Mouse (Mus musculus): ENCODE results near the gene Nrsn2. TPM values are rescaled to one million over a fixed set of nuclear protein-coding genes. Genes with fewer than 3 reads are reported as not detected.
A peak's percentile ranks its signal among the peaks of the same experiment; 100 is the strongest.

Gene Nrsn2
- polyA plus RNA-seq, 1 experiment from 2014 or later, result 1.5 TPM

GRCm38 (mm10) chr2:152399122-152399542 is 22.7 kb upstream of the Nrsn2 start:
- H3K9ac ChIP-seq, result peak overlapping the region; percentile 44
- 0% methylated on average over 13 of the region's 13 CpGs for WGBS

GRCm38 (mm10) chr2:152398691-152399090 is 22.3 kb upstream of the Nrsn2 start:
- H3K4me3 ChIP-seq, result peak overlapping the region; percentile 84
- peak overlapping the region; percentile 92 for H3K4me2 ChIP-seq
- H3K4me1 ChIP-seq, result peaks cover 38% of the 10 kb centered on the region
- no peaks in the 10 kb centered on the region for H3K27me3 ChIP-seq
- ATAC-seq (ENCODE audit: insufficient number of reproducible peaks, low FRiP score, low TSS enrichment, low read depth), result peak; percentile 86
- 0 out of 2 replicates have a peak, but pooled peaks cover 2% of the 10 kb centered on the region for H3K36me3 ChIP-seq
- H3K27ac ChIP-seq, result peak overlapping the region; percentile 100
- H3K9me3 ChIP-seq, result no peaks in the 10 kb centered on the region
- H3K9ac ChIP-seq, result peak overlapping the region; percentile 81; the same call in 1 of the 2 replicates
- under 1% methylated on average over 38 of the region's 38 CpGs for WGBS

More at GRCm38 (mm10) chr2:152399122-152399542, 22.7 kb upstream of the Nrsn2 start:
- no peaks in the 10 kb centered on the region for H3K9me3 ChIP-seq
- peak overlapping the region; percentile 100 for H3K27ac ChIP-seq
- H3K27me3 ChIP-seq, result no peaks in the 10 kb centered on the region
- no peak; the same call in 1 of the 2 replicates for ATAC-seq (ENCODE audit: insufficient number of reproducible peaks, low FRiP score, low TSS enrichment, low read depth)
- 0 out of 2 replicates have a peak, but pooled peaks cover 2% of the 10 kb centered on the region for H3K36me3 ChIP-seq
- H3K4me3 ChIP-seq, result peak overlapping the region; percentile 84
- peaks cover 34% of the 10 kb centered on the region for H3K4me1 ChIP-seq
- H3K4me2 ChIP-seq, result peak overlapping the region; percentile 92

DNA sequence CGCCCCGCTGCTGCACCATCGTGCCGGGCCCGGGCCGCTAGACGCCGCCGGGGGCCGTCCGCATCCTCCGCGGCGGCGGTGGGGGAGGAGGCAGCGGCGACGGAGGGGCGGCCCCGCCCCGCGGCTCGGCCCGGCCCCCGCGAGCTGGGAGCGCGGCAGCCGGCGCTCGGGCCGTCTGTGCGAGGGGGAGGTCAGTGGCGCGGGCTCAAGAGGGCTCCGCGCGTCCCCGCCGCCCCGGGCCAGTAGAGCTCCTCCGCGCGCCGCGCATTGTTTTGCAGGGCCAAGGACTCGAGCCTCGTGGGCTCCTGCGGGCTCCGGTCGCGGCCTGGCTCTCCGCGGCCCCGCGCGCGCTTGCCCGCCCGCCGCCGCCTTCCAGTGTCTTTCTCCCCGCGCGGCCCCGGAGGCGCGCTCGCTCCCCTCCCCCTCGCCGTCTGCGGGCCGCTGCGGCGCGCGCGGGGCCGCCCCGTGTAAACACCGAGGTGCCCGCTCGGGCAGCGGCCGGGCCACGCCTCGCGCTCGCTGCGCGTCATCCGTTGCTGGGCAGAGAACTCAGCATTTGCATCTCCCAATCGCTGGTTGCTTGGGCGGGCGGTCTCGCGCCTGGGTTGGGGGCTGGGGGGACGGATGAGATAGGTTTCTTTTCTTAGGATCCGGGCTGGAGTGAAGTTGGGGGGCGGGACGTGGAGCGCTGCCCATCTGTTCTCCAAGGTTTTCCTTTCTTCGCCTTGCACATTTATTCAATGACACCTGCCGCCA is 21.4 kb upstream of the Nrsn2 start, which contains the start of gene Sox12:
TSS of gene Sox12 (minus strand) at position 384 of the 756 bp plus-strand sequence.
- Histone ChIP-seq H3K27ac (peak within 1 kb of the TSS; percentile 100), H3K4me3 (peak within 1 kb of the TSS; percentile 84), H3K36me3 (0 out of 2 replicates have a peak, but pooled peaks cover 2% of the 10 kb centered on the region), H3K4me2 (peak within 1 kb of the TSS; percentile 92), H3K4me1 (peaks cover 41% of the 10 kb centered on the region), H3K9me3 (no peaks in the 10 kb centered on the region), H3K9ac (peak within 1 kb of the TSS; percentile 81), H3K27me3 (no peaks in the 10 kb centered on the region)
- 1% methylated on average over 59 of the region's 104 CpGs for WGBS
- peak; percentile 57 for ATAC-seq (ENCODE audit: insufficient number of reproducible peaks, low FRiP score, low TSS enrichment, low read depth)

- peaks cover 41% of the 10 kb centered on the region for H3K4me1 ChIP-seq
- peak overlapping the region; percentile 84 for H3K4me3 ChIP-seq
- no peaks in the 10 kb centered on the region for H3K9me3 ChIP-seq
- ATAC-seq (ENCODE audit: insufficient number of reproducible peaks, low FRiP score, low TSS enrichment, low read depth), result no peak
- WGBS, result under 1% methylated on average over 66 of the region's 77 CpGs
- H3K4me2 ChIP-seq, result peak overlapping the region; percentile 92
- peak overlapping the region; percentile 100 for H3K27ac ChIP-seq
- 0 out of 2 replicates have a peak, but pooled peaks cover 2% of the 10 kb centered on the region for H3K36me3 ChIP-seq
- peak overlapping the region; percentile 81 for H3K9ac ChIP-seq
- H3K27me3 ChIP-seq, result no peaks in the 10 kb centered on the region
Observed at GRCm38 (mm10) chr2:152397004-152397589, 20.7 kb upstream of the Nrsn2 start.

- Histone ChIP-seq H3K36me3 (0 out of 2 replicates have a peak, but pooled peaks cover 2% of the 10 kb centered on the region), H3K4me3 (peak overlapping the region; percentile 84), H3K9me3 (no peaks in the 10 kb centered on the region), H3K4me1 (peaks cover 41% of the 10 kb centered on the region), H3K9ac (peak overlapping the region; percentile 81), H3K4me2 (peak overlapping the region; percentile 92), H3K27ac (peak overlapping the region; percentile 100), H3K27me3 (no peaks in the 10 kb centered on the region)
- ATAC-seq (ENCODE audit: insufficient number of reproducible peaks, low FRiP score, low TSS enrichment, low read depth), result peak; percentile 80
- WGBS, result under 1% methylated on average over 46 of the region's 46 CpGs
Observed at GRCm38 (mm10) chr2:152396110-152397003, 19.9 kb upstream of the Nrsn2 start.

DNA sequence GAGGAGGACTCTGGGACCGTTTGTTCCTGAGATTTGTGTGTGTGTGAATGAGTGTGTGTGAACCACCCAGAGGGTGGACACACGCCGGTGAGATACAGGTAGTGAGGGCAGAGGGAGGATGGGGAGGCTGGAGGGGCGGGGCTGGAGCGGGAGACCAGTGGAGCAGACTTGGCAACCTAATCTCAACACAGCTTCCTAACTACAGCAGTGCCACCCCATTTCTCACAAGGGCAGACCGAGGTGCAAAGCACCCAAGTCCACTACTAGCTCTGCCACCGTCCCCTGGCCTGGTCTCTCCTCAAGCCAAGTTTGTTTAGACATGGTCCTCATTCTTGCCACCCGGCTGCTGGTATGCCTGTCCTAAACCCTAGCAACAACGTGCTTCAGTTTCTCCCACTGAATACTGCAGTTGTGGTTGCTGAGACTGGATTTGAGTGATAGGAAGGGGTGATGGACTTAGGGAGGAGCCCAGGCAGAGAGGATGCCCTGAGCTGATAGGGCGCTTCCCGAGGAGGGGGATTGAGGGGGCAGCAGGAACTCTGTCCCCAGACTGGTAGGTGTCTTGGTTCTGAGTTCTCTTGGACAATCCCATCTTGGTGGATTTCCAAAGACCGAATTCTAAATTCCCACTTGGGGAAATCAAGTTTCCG is 19.0 kb upstream of the Nrsn2 start:
- no peak for ATAC-seq (ENCODE audit: insufficient number of reproducible peaks, low FRiP score, low TSS enrichment, low read depth)
- H3K27ac ChIP-seq, result peak overlapping the region; percentile 34
- H3K27me3 ChIP-seq, result no peaks in the 10 kb centered on the region
- WGBS, result 24% methylated on average over 13 of the region's 13 CpGs
- H3K9me3 ChIP-seq, result no peaks in the 10 kb centered on the region
- H3K9ac ChIP-seq, result peak overlapping the region; percentile 33; the same call in 1 of the 2 replicates
- peak overlapping the region; percentile 84 for H3K4me3 ChIP-seq
- 0 out of 2 replicates have a peak, but pooled peaks cover 2% of the 10 kb centered on the region for H3K36me3 ChIP-seq
- H3K4me1 ChIP-seq, result peaks cover 41% of the 10 kb centered on the region
- H3K4me2 ChIP-seq, result peak overlapping the region; percentile 92

- no peak for ATAC-seq (ENCODE audit: insufficient number of reproducible peaks, low FRiP score, low TSS enrichment, low read depth)
- no peaks in the 10 kb centered on the region for H3K27me3 ChIP-seq
- H3K4me3 ChIP-seq, result no peak overlapping the region
- no peak overlapping the region for H3K4me2 ChIP-seq
- H3K27ac ChIP-seq, result no peak overlapping the region
- H3K4me1 ChIP-seq, result peaks cover 26% of the 10 kb centered on the region
- H3K9ac ChIP-seq, result no peak overlapping the region
- H3K36me3 ChIP-seq, result 0 out of 2 replicates have a peak, but pooled peaks cover 2% of the 10 kb centered on the region
- no peaks in the 10 kb centered on the region for H3K9me3 ChIP-seq
- WGBS, result 45% methylated on average over 9 of the region's 9 CpGs
Observed at GRCm38 (mm10) chr2:152393225-152394017, 17.0 kb upstream of the Nrsn2 start.

DNA sequence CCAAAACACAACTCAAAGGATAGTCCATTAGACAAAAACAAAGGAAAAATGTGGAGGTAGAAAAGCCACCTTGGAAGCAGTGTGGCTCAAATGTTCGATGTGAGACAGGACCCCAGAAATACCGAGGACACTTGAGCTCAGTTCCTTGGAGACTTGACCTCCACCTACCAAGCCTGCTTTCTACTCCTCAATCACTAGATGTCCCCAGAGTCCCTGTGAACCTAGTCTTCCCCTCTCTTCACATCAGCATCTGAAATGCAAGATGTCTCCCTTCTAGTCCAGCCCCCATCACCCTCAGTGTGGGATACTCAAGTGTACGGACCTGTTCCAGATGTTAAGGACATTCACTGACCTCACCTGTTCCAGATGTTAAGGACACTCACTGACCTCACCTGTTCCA is 16.3 kb upstream of the Nrsn2 start:
- peaks cover 23% of the 10 kb centered on the region for H3K4me1 ChIP-seq
- H3K27me3 ChIP-seq, result no peaks in the 10 kb centered on the region
- no peak overlapping the region for H3K9ac ChIP-seq
- no peaks in the 10 kb centered on the region for H3K9me3 ChIP-seq
- H3K36me3 ChIP-seq, result 0 out of 2 replicates have a peak, but pooled peaks cover 2% of the 10 kb centered on the region
- no peak overlapping the region for H3K4me2 ChIP-seq
- no peak overlapping the region for H3K4me3 ChIP-seq
- no peak overlapping the region for H3K27ac ChIP-seq
- WGBS, result 23% methylated on average over 3 of the region's 3 CpGs
- ATAC-seq (ENCODE audit: insufficient number of reproducible peaks, low FRiP score, low TSS enrichment, low read depth), result no peak

- Histone ChIP-seq H3K4me2 (no peak overlapping the region), H3K27ac (no peak overlapping the region), H3K4me1 (no peaks in the 10 kb centered on the region), H3K27me3 (no peaks in the 10 kb centered on the region), H3K9me3 (no peaks in the 10 kb centered on the region), H3K4me3 (no peak overlapping the region), H3K9ac (no peak overlapping the region), H3K36me3 (no peaks in the 10 kb centered on the region)
- WGBS, result 85% methylated on average over 4 of the region's 4 CpGs
- ATAC-seq (ENCODE audit: insufficient number of reproducible peaks, low FRiP score, low TSS enrichment, low read depth), result no peak
Observed at GRCm38 (mm10) chr2:152384191-152384590, 7.8 kb upstream of the Nrsn2 start.

- Histone ChIP-seq H3K4me3 (0 out of 2 replicates have a peak overlapping the region, but pooled peaks have one; percentile 16), H3K27me3 (peaks cover 23% of the 10 kb centered on the region), H3K9me3 (no peaks in the 10 kb centered on the region), H3K36me3 (no peaks in the 10 kb centered on the region), H3K4me2 (peak overlapping the region; percentile 32), H3K9ac (no peak overlapping the region), H3K27ac (no peak overlapping the region), H3K4me1 (peaks cover 14% of the 10 kb centered on the region)
- WGBS, result 10% methylated on average over 21 of the region's 21 CpGs
- no peak for ATAC-seq (ENCODE audit: insufficient number of reproducible peaks, low FRiP score, low TSS enrichment, low read depth)
Observed at GRCm38 (mm10) chr2:152375652-152376344, 640 bp downstream of the Nrsn2 start.
